Mouse (Mus musculus): ENCODE data around the gene Ddi2. TPM values are rescaled to one million over a fixed set of nuclear protein-coding genes. Genes with fewer than 3 reads are reported as not detected.

Gene Ddi2
- polyA plus RNA-seq, 2 experiments, result 18.5 to 22.1 TPM

DNA sequence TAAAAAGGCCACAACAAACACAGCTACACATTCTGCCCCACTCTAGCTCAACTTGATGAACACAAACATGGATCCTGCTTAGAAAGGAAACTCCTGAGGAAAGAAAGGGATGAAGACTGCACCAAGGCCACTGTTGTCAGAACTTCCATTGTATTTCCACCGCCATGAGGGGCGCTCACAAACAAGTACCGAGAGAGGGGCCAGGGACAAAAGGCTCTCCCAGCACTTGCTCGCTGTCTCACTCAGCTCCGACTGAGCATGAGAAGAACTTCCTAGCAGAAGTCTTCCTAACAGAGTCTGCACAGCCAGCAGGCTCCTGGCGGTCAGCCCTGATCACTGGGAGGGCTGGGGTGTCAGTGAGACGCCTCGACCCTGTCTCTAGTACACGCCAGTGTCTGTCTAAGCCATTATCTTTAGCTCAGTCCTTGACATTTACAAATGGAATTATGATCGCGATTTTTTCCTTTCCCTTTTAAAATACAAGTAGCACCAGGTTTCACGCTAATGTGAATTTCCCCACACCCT, 40.5 kb downstream of the Ddi2 start:
- H3K4me3 ChIP-seq (replicated peaks; ENCODE audit: low read length), result no peak overlapping the region
- no peaks in the 10 kb centered on the region for H3K9me3 ChIP-seq (ENCODE audit: control insufficient read depth, low read length)
- H3K27me3 ChIP-seq (ENCODE audit: control insufficient read depth, insufficient read depth, low read length), result no peaks in the 10 kb centered on the region
- no peak for TF ChIP-seq POLR2A (IDR thresholded peaks at IDR 0.05; ENCODE audit: borderline replicate concordance, extremely low read depth, insufficient read depth, insufficient read length)
- H3K27ac ChIP-seq (replicated peaks; ENCODE audit: low read depth, low read length), result no peak overlapping the region
- no peak for ATAC-seq (ENCODE audit: low FRiP score, low read depth)
- no peak for DNase-seq (ENCODE audit: low spot score)
- no peak overlapping the region for H3K4me2 ChIP-seq (replicated peaks; ENCODE audit: low read depth, low read length, severe bottlenecking)
- peaks cover 55% of the 10 kb centered on the region for H3K36me3 ChIP-seq (ENCODE audit: control insufficient read depth, insufficient read depth, low read length)
- no peaks in the 10 kb centered on the region for H3K4me1 ChIP-seq (ENCODE audit: control insufficient read depth, insufficient read depth, low read length)
- WGBS, result 86% methylated on average over 12 of the region's 12 CpGs
- no peak overlapping the region for H3K9ac ChIP-seq (ENCODE audit: low read depth, low read length, severe bottlenecking)

DNA sequence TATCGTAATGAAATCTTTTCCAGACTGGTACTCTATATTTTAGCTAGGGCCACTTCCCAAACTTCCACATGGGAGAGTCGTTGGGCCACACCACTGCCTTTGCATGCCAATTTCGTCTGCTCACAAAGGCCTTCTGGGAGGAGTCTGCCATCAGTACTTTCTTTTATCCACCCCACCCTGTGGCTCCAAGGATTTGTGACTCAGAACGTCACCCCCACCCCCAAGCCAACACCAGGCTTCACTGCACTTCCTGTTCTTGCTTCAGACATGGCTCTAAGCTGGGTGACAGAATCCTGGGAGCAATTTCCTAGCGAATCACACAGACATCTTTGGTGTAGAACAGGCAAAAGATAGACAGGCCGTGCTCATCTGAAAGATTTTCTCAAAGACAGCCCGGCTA, 41.5 kb downstream of the Ddi2 start:
- peaks cover 51% of the 10 kb centered on the region for H3K36me3 ChIP-seq (ENCODE audit: control insufficient read depth, insufficient read depth, low read length)
- 63% methylated on average over 7 of the region's 7 CpGs for WGBS
- no peaks in the 10 kb centered on the region for H3K27me3 ChIP-seq (ENCODE audit: control insufficient read depth, insufficient read depth, low read length)
- no peak for DNase-seq (ENCODE audit: low spot score)
- H3K4me3 ChIP-seq (replicated peaks; ENCODE audit: low read length), result no peak overlapping the region
- H3K4me1 ChIP-seq (ENCODE audit: control insufficient read depth, insufficient read depth, low read length), result no peaks in the 10 kb centered on the region
- H3K4me2 ChIP-seq (replicated peaks; ENCODE audit: low read depth, low read length, severe bottlenecking), result no peak overlapping the region
- no peak overlapping the region for H3K27ac ChIP-seq (replicated peaks; ENCODE audit: low read depth, low read length)
- TF ChIP-seq POLR2A (IDR thresholded peaks at IDR 0.05; ENCODE audit: borderline replicate concordance, extremely low read depth, insufficient read depth, insufficient read length), result no peak
- no peaks in the 10 kb centered on the region for H3K9me3 ChIP-seq (ENCODE audit: control insufficient read depth, low read length)
- H3K9ac ChIP-seq (ENCODE audit: low read depth, low read length, severe bottlenecking), result no peak overlapping the region
- ATAC-seq (ENCODE audit: low FRiP score, low read depth), result no peak

- DNase-seq (ENCODE audit: low spot score) (no peak), ATAC-seq (ENCODE audit: low FRiP score, low read depth) (peak; percentile 24; the same call in 1 of the 2 replicates)
- H3K4me3 ChIP-seq (replicated peaks; ENCODE audit: low read length), result no peak overlapping the region
- H3K36me3 ChIP-seq (ENCODE audit: control insufficient read depth, insufficient read depth, low read length), result peaks cover 43% of the 10 kb centered on the region
- H3K27me3 ChIP-seq (ENCODE audit: control insufficient read depth, insufficient read depth, low read length), result no peaks in the 10 kb centered on the region
- H3K9me3 ChIP-seq (ENCODE audit: control insufficient read depth, low read length), result no peaks in the 10 kb centered on the region
- no peaks in the 10 kb centered on the region for H3K4me1 ChIP-seq (ENCODE audit: control insufficient read depth, insufficient read depth, low read length)
- 24% methylated on average over 12 of the region's 12 CpGs for WGBS
- no peak overlapping the region; the same call in 1 of the 2 replicates for H3K9ac ChIP-seq (ENCODE audit: low read depth, low read length, severe bottlenecking)
- H3K4me2 ChIP-seq (replicated peaks; ENCODE audit: low read depth, low read length, severe bottlenecking), result no peak overlapping the region
- no peak for TF ChIP-seq POLR2A (IDR thresholded peaks at IDR 0.05; ENCODE audit: borderline replicate concordance, extremely low read depth, insufficient read depth, insufficient read length)
- H3K27ac ChIP-seq (replicated peaks; ENCODE audit: low read depth, low read length), result no peak overlapping the region
These were observed 42.3 kb downstream of the Ddi2 start for GRCm38 (mm10) chr4:141680892-141681291.

- Histone ChIP-seq H3K9ac (ENCODE audit: low read depth, low read length, severe bottlenecking) (no peak overlapping the region), H3K4me1 (ENCODE audit: control insufficient read depth, insufficient read depth, low read length) (no peaks in the 10 kb centered on the region), H3K9me3 (ENCODE audit: control insufficient read depth, low read length) (no peaks in the 10 kb centered on the region), H3K27ac (replicated peaks; ENCODE audit: low read depth, low read length) (no peak overlapping the region), H3K4me3 (replicated peaks; ENCODE audit: low read length) (no peak overlapping the region), H3K4me2 (replicated peaks; ENCODE audit: low read depth, low read length, severe bottlenecking) (no peak overlapping the region), H3K36me3 (ENCODE audit: control insufficient read depth, insufficient read depth, low read length) (peaks cover 26% of the 10 kb centered on the region), H3K27me3 (ENCODE audit: control insufficient read depth, insufficient read depth, low read length) (no peaks in the 10 kb centered on the region)
- WGBS, result 81% methylated on average over 2 of the region's 2 CpGs
- no peak for TF ChIP-seq POLR2A (IDR thresholded peaks at IDR 0.05; ENCODE audit: borderline replicate concordance, extremely low read depth, insufficient read depth, insufficient read length)
- ATAC-seq (ENCODE audit: low FRiP score, low read depth), result no peak
- no peak for DNase-seq (ENCODE audit: low spot score)
These were observed 44.2 kb downstream of the Ddi2 start for GRCm38 (mm10) chr4:141679016-141679415.

- Histone ChIP-seq H3K4me3 (replicated peaks; ENCODE audit: low read length) (no peak overlapping the region), H3K4me2 (replicated peaks; ENCODE audit: low read depth, low read length, severe bottlenecking) (no peak overlapping the region), H3K27ac (replicated peaks; ENCODE audit: low read depth, low read length) (no peak overlapping the region), H3K9ac (ENCODE audit: low read depth, low read length, severe bottlenecking) (no peak overlapping the region), H3K27me3 (ENCODE audit: control insufficient read depth, insufficient read depth, low read length) (no peaks in the 10 kb centered on the region), H3K9me3 (ENCODE audit: control insufficient read depth, low read length) (no peaks in the 10 kb centered on the region), H3K36me3 (ENCODE audit: control insufficient read depth, insufficient read depth, low read length) (0 out of 2 replicates have a peak, but pooled peaks cover 3% of the 10 kb centered on the region), H3K4me1 (ENCODE audit: control insufficient read depth, insufficient read depth, low read length) (no peaks in the 10 kb centered on the region)
- WGBS, result 72% methylated on average over 5 of the region's 5 CpGs
- ATAC-seq (ENCODE audit: low FRiP score, low read depth) (no peak), DNase-seq (ENCODE audit: low spot score) (no peak)
- TF ChIP-seq POLR2A (IDR thresholded peaks at IDR 0.05; ENCODE audit: borderline replicate concordance, extremely low read depth, insufficient read depth, insufficient read length), result no peak
These were observed 46.7 kb downstream of the Ddi2 start for GRCm38 (mm10) chr4:141676462-141676979.
